Mouse (Mus musculus) cerebellum, adult 2 months (tissue): ENCODE results near the gene Ugt1a9.

Experiments used
- CTCF ChIP-seq: fragments of 200-500 bp; IDR thresholded peaks from 2 replicates; pipeline ENCODE4 v1.5.1; 2011; ENCODE audit warnings: low read depth, mild to moderate bottlenecking, control low read depth, low read length, moderate library complexity, borderline replicate concordance; ENCODE audit not compliant: insufficient read depth
- POLR2A ChIP-seq: fragments of 200-500 bp; IDR thresholded peaks from 2 replicates; pipeline ENCODE4 v1.6.1; 2011; ENCODE audit warnings: low read length, control low read depth, borderline replicate concordance; ENCODE audit not compliant: insufficient read depth

- no peak for TF ChIP-seq POLR2A
- TF ChIP-seq CTCF = no peak
Observed at GRCm38 (mm10) chr1:88158430-88158829, 87.8 kb downstream of the Ugt1a9 start.
